Mouse (Mus musculus) megakaryocyte, embryonic 14.5 days (primary cell): ENCODE results near the gene Fas.

Experiments
- FLI1 ChIP-seq: IDR thresholded peaks from 2 replicates; pipeline ENCODE4 v1.6.1; 2012; ENCODE audit warnings: low read length, inconsistent platforms, mixed read lengths
- GATA1 ChIP-seq: IDR thresholded peaks from 3 replicates; pipeline ENCODE4 v1.6.1; 2012; ENCODE audit warnings: mixed read lengths, low read length, inconsistent platforms, borderline replicate concordance

DNA sequence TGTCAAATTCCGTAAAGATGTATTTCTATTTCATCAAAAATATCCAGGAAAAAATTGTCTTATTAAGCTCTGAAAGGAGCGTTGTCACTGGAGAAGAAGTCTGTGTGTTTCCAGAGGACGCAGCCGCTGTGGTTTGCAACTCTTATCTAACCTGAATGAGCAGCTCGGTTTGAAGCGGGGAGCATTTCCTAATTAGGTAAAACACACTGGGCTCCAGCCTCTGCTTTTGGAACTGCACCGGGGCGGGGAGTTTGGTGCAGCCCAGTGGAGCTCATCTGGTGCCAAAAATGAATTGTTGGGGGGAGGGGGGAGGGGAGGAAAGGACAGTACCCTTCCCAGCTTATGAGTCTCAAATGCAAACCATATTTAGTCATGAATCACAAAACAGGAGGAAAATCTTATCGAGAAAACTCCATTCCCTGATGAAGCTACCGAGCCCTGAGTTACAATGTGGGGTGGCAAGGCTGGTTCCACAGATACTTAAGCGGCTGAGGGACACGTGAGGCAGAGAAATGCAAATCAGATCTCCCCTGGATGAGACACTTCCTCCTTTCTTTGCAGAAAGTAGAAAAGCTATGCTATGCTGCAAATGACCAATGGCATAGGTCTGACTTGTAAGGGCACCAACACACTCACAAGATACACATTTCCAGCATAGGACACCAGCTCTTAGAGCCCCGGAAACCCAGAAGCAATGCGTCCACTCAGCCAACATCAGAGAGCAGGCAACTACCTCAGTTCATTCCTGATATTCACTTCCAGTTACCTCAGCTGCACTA, 36.2 kb upstream of the Fas start:
- TF ChIP-seq GATA1 (no peak), FLI1 (no peak)
